Mouse (Mus musculus) A20 (cell line): ENCODE results near the gene Hsd17b1.
A peak's percentile ranks its signal among the peaks of the same experiment; 100 is the strongest.
"Not testable (repeated sequence)": the region's sequence is repeated elsewhere in the genome, so short reads cannot be mapped to it uniquely, and the experiment has no call there.

Source experiments
- DNase-seq: peaks from one replicate; pipeline ENCODE4 v3.0.0-alpha.2; 2011; ENCODE audit warnings: low read depth, low spot score

The Hsd17b1 gene

GRCm38 (mm10) chr11:101085617-101086322 lies 7.6 kb downstream of the Hsd17b1 start:
- no peak for DNase-seq

- DNase-seq = no peak
These were observed 8.1 kb downstream of the Hsd17b1 start for GRCm38 (mm10) chr11:101086323-101086674.

GRCm38 (mm10) chr11:101086756-101087681 lies 8.8 kb downstream of the Hsd17b1 start, which contains the start of gene Mlx:
Gene Mlx (plus strand): TSS chr11:101087277.
- peak; percentile 97 for DNase-seq

- DNase-seq = no peak
These were observed 9.5 kb downstream of the Hsd17b1 start for GRCm38 (mm10) chr11:101087682-101088055.

GRCm38 (mm10) chr11:101089931-101090330 lies 11.7 kb downstream of the Hsd17b1 start:
- no peak for DNase-seq

- no peak for DNase-seq
These were observed 16.7 kb downstream of the Hsd17b1 start for GRCm38 (mm10) chr11:101094930-101095313.

- DNase-seq = peak; percentile 98
These were observed 17.3 kb downstream of the Hsd17b1 start, which contains the start of gene Psmc3ip for GRCm38 (mm10) chr11:101095314-101096024. Gene Psmc3ip (minus strand): TSS chr11:101095436.

GRCm38 (mm10) chr11:101098231-101098630 lies 20.0 kb downstream of the Hsd17b1 start:
- DNase-seq = no peak

GRCm38 (mm10) chr11:101103011-101103410 lies 24.8 kb downstream of the Hsd17b1 start:
- no peak for DNase-seq

GRCm38 (mm10) chr11:101109351-101109750 lies 31.1 kb downstream of the Hsd17b1 start:
- no peak for DNase-seq

- DNase-seq = no peak
These were observed 32.5 kb downstream of the Hsd17b1 start for GRCm38 (mm10) chr11:101110708-101111107.

GRCm38 (mm10) chr11:101111178-101111577 lies 33.0 kb downstream of the Hsd17b1 start:
- DNase-seq = no peak

- no peak for DNase-seq
These were observed 34.0 kb downstream of the Hsd17b1 start for GRCm38 (mm10) chr11:101112186-101112585.

GRCm38 (mm10) chr11:101115564-101115963 lies 37.4 kb downstream of the Hsd17b1 start:
- DNase-seq = peak; percentile 79

GRCm38 (mm10) chr11:101118105-101118504 lies 39.9 kb downstream of the Hsd17b1 start:
- no peak for DNase-seq

GRCm38 (mm10) chr11:101119131-101119760 lies 41.0 kb downstream of the Hsd17b1 start:
- no peak for DNase-seq

- peak; percentile 100 for DNase-seq
These were observed 41.7 kb downstream of the Hsd17b1 start, which contains the start of the genes Retreg3 and Tubg1 for GRCm38 (mm10) chr11:101119761-101120544. Gene Retreg3 (minus strand): TSS chr11:101119893. Gene Tubg1 (plus strand): TSS chr11:101119938.

GRCm38 (mm10) chr11:101120545-101121188 lies 42.5 kb downstream of the Hsd17b1 start:
- no peak for DNase-seq

GRCm38 (mm10) chr11:101124494-101124893 lies 46.3 kb downstream of the Hsd17b1 start:
- DNase-seq = not testable (repeated sequence)

- DNase-seq = not testable (repeated sequence)
These were observed 46.8 kb downstream of the Hsd17b1 start for GRCm38 (mm10) chr11:101125008-101125407.
